Mouse (Mus musculus) CH12.LX (cell line): Measurements from ENCODE around the gene Shisa3. TPM values are rescaled to one million over a fixed set of nuclear protein-coding genes. Genes with fewer than 3 reads are reported as not detected.

Experiments used
- DNase-seq: peaks from one replicate; pipeline ENCODE4 v3.0.0-alpha.2; 2013; ENCODE audit errors: extremely low read depth
- H3K27ac ChIP-seq: 2 replicates; pipeline ENCODE4 v1.5.1; 2012; ENCODE audit warnings: low read depth, mild to moderate bottlenecking, control low read depth, moderate library complexity; ENCODE audit not compliant: insufficient read depth
- H3K27me3 ChIP-seq: replicated peaks from 2 replicates; pipeline ENCODE3; 2012; ENCODE audit warnings: inconsistent platforms
- H3K36me3 ChIP-seq, 2 experiments: replicated peaks in 1 of 2; 2 replicates each; pipeline versions ENCODE3 to v1.6.1; 2012; ENCODE audit warnings: inconsistent platforms in 1 of 2, low read length in 1 of 2, mild to moderate bottlenecking in 1 of 2, mixed read lengths in 1 of 2, moderate library complexity in 1 of 2; ENCODE audit not compliant: control insufficient read depth in 1 of 2, insufficient read depth in 1 of 2
- H3K4me1 ChIP-seq, 2 experiments: 2 replicates each; pipeline ENCODE4 v1.6.1; 2012; ENCODE audit warnings: inconsistent platforms in 1 of 2, moderate library complexity in 1 of 2; ENCODE audit not compliant: insufficient read depth in 2 of 2, control insufficient read depth in 1 of 2
- H3K4me2 ChIP-seq: 2 replicates; pipeline ENCODE4 v1.6.1; 2012; ENCODE audit warnings: low read depth, mild to moderate bottlenecking, control low read depth; ENCODE audit not compliant: poor library complexity, insufficient read depth, severe bottlenecking
- H3K4me3 ChIP-seq, 3 experiments: fragments of 150-350 bp in 1 of 3; sonication (generic) in 1 of 3; replicated peaks in 1 of 3; 2 replicates each; pipeline versions ENCODE3 to v1.5.1; 2011 to 2012; ENCODE audit warnings: low read depth in 2 of 3, low read length in 2 of 3, mild to moderate bottlenecking in 2 of 3, moderate library complexity in 2 of 3, control low read depth in 1 of 3, improper control_type of control experiment in 1 of 3, inconsistent platforms in 1 of 3, mixed read lengths in 1 of 3; ENCODE audit not compliant: poor library complexity in 1 of 3
- H3K79me2 ChIP-seq: replicated peaks from 2 replicates; pipeline ENCODE4 v1.6.1; 2012; ENCODE audit warnings: mild to moderate bottlenecking, moderate library complexity; ENCODE audit not compliant: control insufficient read depth, poor library complexity, insufficient read depth, severe bottlenecking; ENCODE audit errors: extremely low read depth
- H3K9ac ChIP-seq: 2 replicates; pipeline ENCODE4 v1.6.1; 2012; ENCODE audit warnings: low read depth, mild to moderate bottlenecking, control low read depth, moderate library complexity; ENCODE audit not compliant: insufficient read depth
- H3K9me3 ChIP-seq: replicated peaks from 2 replicates; pipeline ENCODE3; 2012; ENCODE audit warnings: low read length, inconsistent platforms, mixed read lengths
- CHD2 ChIP-seq: IDR thresholded peaks from 2 replicates; pipeline ENCODE4 v1.6.1; 2011; ENCODE audit warnings: low read length, improper control_type of control experiment
- CTCF ChIP-seq, 2 experiments: IDR thresholded peaks in 1 of 2; conservative IDR thresholded peaks in 1 of 2; 2 replicates each; pipeline ENCODE4 v1.5.1; 2011 to 2012; ENCODE audit warnings: low read depth in 2 of 2, low read length in 2 of 2, improper control_type of control experiment in 1 of 2, inconsistent platforms in 1 of 2, mild to moderate bottlenecking in 1 of 2, moderate library complexity in 1 of 2
- ELF1 ChIP-seq: IDR thresholded peaks from 2 replicates; pipeline ENCODE4 v1.6.1; 2014; ENCODE audit warnings: low read depth, mild to moderate bottlenecking, inconsistent platforms, low read length, improper control_type of control experiment
- IRF4 ChIP-seq: IDR thresholded peaks from 2 replicates; pipeline ENCODE4 v1.6.1; 2014; ENCODE audit warnings: low read depth, mild to moderate bottlenecking, inconsistent platforms, low read length, improper control_type of control experiment
- KAT2A ChIP-seq: IDR thresholded peaks from 2 replicates; pipeline ENCODE4 v1.6.1; 2012; ENCODE audit warnings: low read length, improper control_type of control experiment, inconsistent platforms; ENCODE audit not compliant: insufficient replicate concordance
- MYC ChIP-seq: IDR thresholded peaks from 2 replicates; pipeline ENCODE4 v1.6.1; 2011; ENCODE audit warnings: low read depth, mild to moderate bottlenecking, improper control_type of control experiment, low read length
- RCOR1 ChIP-seq: conservative IDR thresholded peaks from 2 replicates; pipeline ENCODE4 v1.6.1; 2012; ENCODE audit warnings: low read depth, mild to moderate bottlenecking, inconsistent platforms, low read length, improper control_type of control experiment
- TBP ChIP-seq: conservative IDR thresholded peaks from 2 replicates; pipeline ENCODE4 v1.6.1; 2011; ENCODE audit warnings: low read depth, low read length, improper control_type of control experiment
- USF1 ChIP-seq: IDR thresholded peaks from 2 replicates; pipeline ENCODE4 v1.6.1; 2014; ENCODE audit warnings: low read depth, mild to moderate bottlenecking, inconsistent platforms, low read length, improper control_type of control experiment
- ZKSCAN1 ChIP-seq: IDR thresholded peaks from 2 replicates; pipeline ENCODE4 v1.6.1; 2012; ENCODE audit warnings: low read depth, inconsistent platforms, low read length, improper control_type of control experiment, borderline replicate concordance
- ZMIZ1 ChIP-seq: IDR thresholded peaks from 2 replicates; pipeline ENCODE4 v1.6.1; 2012; ENCODE audit warnings: low read depth, mild to moderate bottlenecking, inconsistent platforms, low read length, improper control_type of control experiment
- ZNF384 ChIP-seq: IDR thresholded peaks from 2 replicates; pipeline ENCODE4 v1.6.1; 2012; ENCODE audit warnings: low read depth, low read length, improper control_type of control experiment, inconsistent platforms
- dilution Hi-C: fragments of 300-500 bp; cut with MboI; formaldehyde crosslinking; loops from 2 replicates; pipeline ENCODE4 v1.14.3; 2020; ENCODE audit warnings: low sequenced_read_pairs; ENCODE audit not compliant: extremely low pct_unique_long_range_greater_than_20kb, extremely low pct_ligation_motif_present
- in situ Hi-C: fragments of 300-500 bp; cut with MboI; formaldehyde crosslinking; loops from 3 replicates; pipeline ENCODE4 v1.14.3; 2019; ENCODE audit warnings: low sequenced_read_pairs, low pct_ligation_motif_present, low pct_unique_long_range_greater_than_20kb, mixed read lengths
- polyA plus RNA-seq: library from polyadenylated mRNA; unstranded; fragments of >175 nt; gene quantifications from 2 replicates; pipeline ENCODE4 v1.2.1, GENCODE M21; 2012; ENCODE audit warnings: low read depth; ENCODE audit not compliant: insufficient read length
- total RNA-seq, 2 experiments: library from RNA; depleted of rRNA; stranded (reverse); fragments of 300-350 nt in 1 of 2; fragments of >200 nt in 1 of 2; gene quantifications; 2 replicates each; pipeline ENCODE4 v1.2.3; 2012 to 2014

Shisa3 gene
- total and polyA plus RNA-seq, 3 experiments, result not detected

GRCm38 (mm10) chr5:67628180-67628940, 20.7 kb downstream of the Shisa3 start:
- peaks cover 0 to 14% of the 10 kb centered on the region in 2 experiments for H3K36me3 ChIP-seq
- no peaks in the 10 kb centered on the region for H3K79me2 ChIP-seq
- TF ChIP-seq USF1, result no peak
- no peaks in the 10 kb centered on the region for H3K27me3 ChIP-seq
- DNase-seq, result no peak
- no peak overlapping the region for H3K4me2 ChIP-seq
- no peaks in the 10 kb centered on the region for H3K9me3 ChIP-seq
- dilution Hi-C loops (no loop called here), in situ Hi-C loops (no loop called here)
- peaks cover 0 to 23% of the 10 kb centered on the region in 2 experiments; a peak in 2 of 4 replicates for H3K4me1 ChIP-seq
- no peak overlapping the region for H3K4me3 ChIP-seq
- H3K27ac ChIP-seq, result no peak overlapping the region
- H3K9ac ChIP-seq, result no peak overlapping the region

GRCm38 (mm10) chr5:67629440-67629839, 21.8 kb downstream of the Shisa3 start:
- peaks cover 4 to 34% of the 10 kb centered on the region in 2 experiments; a peak in 3 of 4 replicates for H3K4me1 ChIP-seq
- no peak overlapping the region for H3K27ac ChIP-seq
- no peaks in the 10 kb centered on the region for H3K27me3 ChIP-seq
- in situ Hi-C loops, result no loop called here
- no peak overlapping the region for H3K9ac ChIP-seq
- no peak overlapping the region for H3K4me2 ChIP-seq
- TF ChIP-seq CTCF (conservative IDR thresholded peaks at IDR 0.05 in 1 of 2, IDR thresholded peaks at IDR 0.05 in 1 of 2; ENCODE audit: low read depth in 2 of 2, low read length in 2 of 2) (no peak), CHD2 (no peak), KAT2A (no peak), TBP (no peak), ELF1 (no peak), ZKSCAN1 (no peak), ZNF384 (no peak), MYC (no peak), IRF4 (no peak)
- H3K36me3 ChIP-seq, result peaks cover 0 to 11% of the 10 kb centered on the region in 2 experiments
- no peaks in the 10 kb centered on the region for H3K79me2 ChIP-seq
- no peak for DNase-seq
- dilution Hi-C loops, result no loop called here
- no peak overlapping the region for H3K4me3 ChIP-seq
- H3K9me3 ChIP-seq, result no peaks in the 10 kb centered on the region

GRCm38 (mm10) chr5:67629861-67630260, 22.2 kb downstream of the Shisa3 start:
- dilution Hi-C loops, result no loop called here
- peaks cover 4 to 35% of the 10 kb centered on the region in 2 experiments; a peak in 3 of 4 replicates for H3K4me1 ChIP-seq
- H3K36me3 ChIP-seq, result peaks cover 0 to 11% of the 10 kb centered on the region in 2 experiments

More at GRCm38 (mm10) chr5:67629861-67630260, 22.2 kb downstream of the Shisa3 start:
- Histone ChIP-seq H3K4me3 (no peak overlapping the region), H3K79me2 (no peaks in the 10 kb centered on the region), H3K4me2 (no peak overlapping the region), H3K9ac (no peak overlapping the region), H3K27me3 (no peaks in the 10 kb centered on the region), H3K9me3 (no peaks in the 10 kb centered on the region), H3K27ac (no peak overlapping the region)
- in situ Hi-C loops, result no loop called here
- DNase-seq, result no peak
- TF ChIP-seq MYC, result no peak
- TF ChIP-seq RCOR1, result no peak
- TF ChIP-seq KAT2A, result no peak
- TF ChIP-seq ZMIZ1, result no peak
